Mouse (Mus musculus) heart, postnatal 0 days (tissue): ENCODE data around the gene Slc1a6.

Experiments
- CTCF ChIP-seq: IDR thresholded peaks from 2 replicates; pipeline ENCODE4 v1.5.1; 2016; ENCODE audit warnings: antibody characterized with exemption, control low read depth, low read depth
- EP300 ChIP-seq: IDR thresholded peaks from 2 replicates; pipeline ENCODE4 v1.6.1; 2016; ENCODE audit warnings: antibody characterized with exemption, low read depth

DNA sequence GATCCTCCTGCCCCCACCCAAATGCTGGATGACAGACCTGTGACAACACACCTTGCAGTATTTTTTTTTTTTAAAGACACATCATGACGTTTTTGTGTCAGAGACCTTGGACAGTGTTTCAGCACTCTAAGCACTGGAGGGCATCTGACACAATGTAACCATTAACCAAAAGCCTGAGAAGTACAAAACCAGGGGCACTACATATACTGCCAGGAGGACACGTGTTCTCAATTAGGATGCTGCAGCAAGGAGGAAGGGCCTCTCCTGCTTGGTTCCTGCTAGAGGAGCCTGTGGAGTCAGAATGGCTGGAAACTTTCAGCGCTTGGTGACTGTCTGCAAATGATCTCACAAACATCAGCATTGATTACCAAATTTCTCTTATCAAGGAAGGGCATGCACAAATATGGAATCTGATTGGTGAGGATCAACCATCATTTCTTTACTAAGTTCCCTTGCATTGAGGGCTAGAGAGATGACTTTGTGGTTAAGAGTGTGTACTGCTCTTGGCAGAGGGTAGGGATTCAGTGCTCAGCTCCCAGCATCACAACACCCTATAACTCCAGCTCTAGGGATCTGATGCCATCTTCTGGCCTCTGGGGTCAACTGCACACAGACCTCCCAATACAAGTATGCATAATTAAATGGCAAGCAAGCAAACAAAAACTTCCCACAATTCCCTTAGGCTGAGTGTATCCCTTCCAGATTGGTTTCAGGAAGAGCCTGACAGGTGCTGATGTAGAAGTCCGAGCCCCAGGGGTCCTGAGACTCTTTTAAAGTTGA, 34.7 kb upstream of the Slc1a6 start:
- TF ChIP-seq CTCF (peak; percentile 13; the same call in 1 of the 2 replicates), EP300 (no peak)
